Mouse (Mus musculus) megakaryocyte progenitor cell, adult 5-6 weeks (primary cell): Measurements from ENCODE around the gene Skida1. TPM values are rescaled to one million over a fixed set of nuclear protein-coding genes. Genes with fewer than 3 reads are reported as not detected.

ENCODE experiments used
- ATAC-seq: replicated peaks from 2 replicates; pipeline ENCODE4 v1.8.0; 2016; ENCODE audit warnings: mild to moderate bottlenecking, moderate TSS enrichment, inconsistent platforms; ENCODE audit not compliant: poor library complexity
- total RNA-seq, 2 experiments: library from RNA; stranded (forward) in 1 of 2; stranded (reverse) in 1 of 2; fragments of 157-497, 149-512 nt in 1 of 2; fragments of 200-1000 nt in 1 of 2; gene quantifications; 2 replicates each; pipeline versions ENCODE4 v1.2.3 to v1.2.4; 2015 to 2017

The Skida1 gene
- total RNA-seq, 2 experiments from 2014 or later, result not detected

- ATAC-seq, result no peak
These were observed 8.3 kb downstream of the Skida1 start for GRCm38 (mm10) chr2:18040347-18041160.

- no peak for ATAC-seq
These were observed 9.1 kb downstream of the Skida1 start for GRCm38 (mm10) chr2:18039566-18040290.

- ATAC-seq, result no peak
These were observed 9.9 kb downstream of the Skida1 start for GRCm38 (mm10) chr2:18038895-18039371.

- no peak for ATAC-seq
These were observed 10.6 kb downstream of the Skida1 start for GRCm38 (mm10) chr2:18038141-18038752.

- no peak for ATAC-seq
These were observed 11.4 kb downstream of the Skida1 start, which contains the start of gene A930004D18Rik for GRCm38 (mm10) chr2:18037491-18037890. Gene A930004D18Rik (minus strand): TSS chr2:18037737.

GRCm38 (mm10) chr2:18034371-18035250, 14.2 kb downstream of the Skida1 start:
- ATAC-seq, result no peak

GRCm38 (mm10) chr2:18033166-18034108, 15.4 kb downstream of the Skida1 start:
- no peak for ATAC-seq

- no peak for ATAC-seq
These were observed 16.3 kb downstream of the Skida1 start for GRCm38 (mm10) chr2:18032538-18032895.

- no peak for ATAC-seq
These were observed 16.9 kb downstream of the Skida1 start for GRCm38 (mm10) chr2:18031831-18032537.

- ATAC-seq, result no peak
These were observed 17.5 kb downstream of the Skida1 start for GRCm38 (mm10) chr2:18031271-18031821.

- no peak for ATAC-seq
These were observed 18.3 kb downstream of the Skida1 start for GRCm38 (mm10) chr2:18030581-18030980.

- ATAC-seq, result no peak
These were observed 19.2 kb downstream of the Skida1 start for GRCm38 (mm10) chr2:18029656-18030055.

- ATAC-seq, result peak; percentile 19; the same call in 1 of the 2 replicates
These were observed 20.5 kb downstream of the Skida1 start for GRCm38 (mm10) chr2:18028140-18029021.

GRCm38 (mm10) chr2:18027448-18028139, 21.3 kb downstream of the Skida1 start:
- ATAC-seq, result peak; percentile 88

GRCm38 (mm10) chr2:18026116-18026947, 22.5 kb downstream of the Skida1 start:
- ATAC-seq, result peak; percentile 10

- ATAC-seq, result no peak
These were observed 23.1 kb downstream of the Skida1 start for GRCm38 (mm10) chr2:18025781-18026115.
